Mouse (Mus musculus): ENCODE measurements around the gene Ckap2. TPM values are rescaled to one million over a fixed set of nuclear protein-coding genes. Genes with fewer than 3 reads are reported as not detected.
"Not testable (repeated sequence)": the region's sequence is repeated elsewhere in the genome, so short reads cannot be mapped to it uniquely, and the experiment has no call there.

Ckap2 gene
- polyA plus RNA-seq, 1 experiment from 2014 or later: 47.7 TPM

GRCm38 (mm10) chr8:22141836-22142385 lies 43.7 kb downstream of the Ckap2 start:
- H3K36me3 ChIP-seq (ENCODE audit: control insufficient read depth, insufficient read depth, low read length): no peaks in the 10 kb centered on the region
- H3K9me3 ChIP-seq (ENCODE audit: control insufficient read depth, low read length): no peaks in the 10 kb centered on the region
- no peak overlapping the region for H3K9ac ChIP-seq (ENCODE audit: low read depth, low read length)
- H3K4me3 ChIP-seq (ENCODE audit: low read length): no peak overlapping the region
- no peak overlapping the region for H3K4me2 ChIP-seq (replicated peaks; ENCODE audit: low read depth, low read length)
- WGBS: 88% methylated on average over 4 of the region's 4 CpGs
- H3K27me3 ChIP-seq (ENCODE audit: control insufficient read depth, insufficient read depth, low read length): no peaks in the 10 kb centered on the region
- H3K4me1 ChIP-seq (ENCODE audit: control insufficient read depth, insufficient read depth, low read length): no peaks in the 10 kb centered on the region
- ATAC-seq (ENCODE audit: low FRiP score, low TSS enrichment): no peak
- H3K27ac ChIP-seq (ENCODE audit: low read depth, low read length): no peak overlapping the region

GRCm38 (mm10) chr8:22136462-22136861 lies 49.2 kb downstream of the Ckap2 start:
- not testable (repeated sequence) for H3K27ac ChIP-seq (ENCODE audit: low read depth, low read length); H3K4me3 ChIP-seq (ENCODE audit: low read length); H3K4me2 ChIP-seq (replicated peaks; ENCODE audit: low read depth, low read length); ATAC-seq (ENCODE audit: low FRiP score, low TSS enrichment); H3K9ac ChIP-seq (ENCODE audit: low read depth, low read length); H3K4me1 ChIP-seq (ENCODE audit: control insufficient read depth, insufficient read depth, low read length); H3K36me3 ChIP-seq (ENCODE audit: control insufficient read depth, insufficient read depth, low read length); H3K27me3 ChIP-seq (ENCODE audit: control insufficient read depth, insufficient read depth, low read length); H3K9me3 ChIP-seq (ENCODE audit: control insufficient read depth, low read length)
- WGBS: 94% methylated on average over 9 of the region's 9 CpGs

- H3K4me2 ChIP-seq (replicated peaks; ENCODE audit: low read depth, low read length): no peak overlapping the region
- no peaks in the 10 kb centered on the region for H3K4me1 ChIP-seq (ENCODE audit: control insufficient read depth, insufficient read depth, low read length)
- no peak overlapping the region for H3K27ac ChIP-seq (ENCODE audit: low read depth, low read length)
- peaks cover 6% of the 10 kb centered on the region; the same call in 1 of the 2 replicates for H3K36me3 ChIP-seq (ENCODE audit: control insufficient read depth, insufficient read depth, low read length)
- H3K9ac ChIP-seq (ENCODE audit: low read depth, low read length): no peak overlapping the region
- 62% methylated on average over 5 of the region's 5 CpGs for WGBS
- no peak for ATAC-seq (ENCODE audit: low FRiP score, low TSS enrichment)
- H3K9me3 ChIP-seq (ENCODE audit: control insufficient read depth, low read length): no peaks in the 10 kb centered on the region
- H3K27me3 ChIP-seq (ENCODE audit: control insufficient read depth, insufficient read depth, low read length): no peaks in the 10 kb centered on the region
- H3K4me3 ChIP-seq (ENCODE audit: low read length): no peak overlapping the region
These were observed 50.9 kb downstream of the Ckap2 start for GRCm38 (mm10) chr8:22134750-22135135.

- peaks cover 6% of the 10 kb centered on the region; the same call in 1 of the 2 replicates for H3K36me3 ChIP-seq (ENCODE audit: control insufficient read depth, insufficient read depth, low read length)
- H3K9me3 ChIP-seq (ENCODE audit: control insufficient read depth, low read length): no peaks in the 10 kb centered on the region
- no peak overlapping the region for H3K27ac ChIP-seq (ENCODE audit: low read depth, low read length)
- no peaks in the 10 kb centered on the region for H3K4me1 ChIP-seq (ENCODE audit: control insufficient read depth, insufficient read depth, low read length)
- H3K4me3 ChIP-seq (ENCODE audit: low read length): no peak overlapping the region
- no peak for ATAC-seq (ENCODE audit: low FRiP score, low TSS enrichment)
- H3K4me2 ChIP-seq (replicated peaks; ENCODE audit: low read depth, low read length): no peak overlapping the region
- no peak overlapping the region for H3K9ac ChIP-seq (ENCODE audit: low read depth, low read length)
- no peaks in the 10 kb centered on the region for H3K27me3 ChIP-seq (ENCODE audit: control insufficient read depth, insufficient read depth, low read length)
- 92% methylated on average over 7 of the region's 7 CpGs for WGBS
These were observed 51.4 kb downstream of the Ckap2 start for GRCm38 (mm10) chr8:22134078-22134749.

- H3K27ac ChIP-seq (ENCODE audit: low read depth, low read length): no peak overlapping the region
- peaks cover 17% of the 10 kb centered on the region; the same call in 1 of the 2 replicates for H3K36me3 ChIP-seq (ENCODE audit: control insufficient read depth, insufficient read depth, low read length)
- H3K4me3 ChIP-seq (ENCODE audit: low read length): no peak overlapping the region
- H3K4me1 ChIP-seq (ENCODE audit: control insufficient read depth, insufficient read depth, low read length): no peaks in the 10 kb centered on the region
- no peaks in the 10 kb centered on the region for H3K27me3 ChIP-seq (ENCODE audit: control insufficient read depth, insufficient read depth, low read length)
- no peak overlapping the region for H3K9ac ChIP-seq (ENCODE audit: low read depth, low read length)
- 77% methylated on average over 12 of the region's 12 CpGs for WGBS
- H3K4me2 ChIP-seq (replicated peaks; ENCODE audit: low read depth, low read length): no peak overlapping the region
- 0 out of 2 replicates have a peak, but pooled peaks have one; percentile 24 for ATAC-seq (ENCODE audit: low FRiP score, low TSS enrichment)
- H3K9me3 ChIP-seq (ENCODE audit: control insufficient read depth, low read length): no peaks in the 10 kb centered on the region
These were observed 53.6 kb downstream of the Ckap2 start for GRCm38 (mm10) chr8:22132062-22132461.

- Histone ChIP-seq H3K4me2 (replicated peaks; ENCODE audit: low read depth, low read length) (peak within 1 kb of the TSS; percentile 79), H3K27me3 (ENCODE audit: control insufficient read depth, insufficient read depth, low read length) (no peaks in the 10 kb centered on the region), H3K36me3 (ENCODE audit: control insufficient read depth, insufficient read depth, low read length) (peaks cover 11% of the 10 kb centered on the region; the same call in 1 of the 2 replicates), H3K27ac (ENCODE audit: low read depth, low read length) (no peak within 1 kb of the TSS), H3K4me3 (ENCODE audit: low read length) (peak within 1 kb of the TSS; percentile 54), H3K4me1 (ENCODE audit: control insufficient read depth, insufficient read depth, low read length) (no peaks in the 10 kb centered on the region), H3K9ac (ENCODE audit: low read depth, low read length) (peak within 1 kb of the TSS; percentile 37; the same call in 1 of the 2 replicates), H3K9me3 (ENCODE audit: control insufficient read depth, low read length) (no peaks in the 10 kb centered on the region)
- ATAC-seq (ENCODE audit: low FRiP score, low TSS enrichment): peak; percentile 92
- 2% methylated on average over 28 of the region's 29 CpGs for WGBS
These were observed 61.1 kb downstream of the Ckap2 start, which contains the start of gene Nek5 for GRCm38 (mm10) chr8:22124220-22125152. TSS of gene Nek5 (minus strand) at chr8:22125053.

Other genes with a start within 250 kb of the Ckap2 start
- not detected in 2 replicates for gene Defb35, start 247.5 kb downstream of the Ckap2 start, polyA plus RNA-seq (2014; fragmentation: Nextera tagmentation; extraction: Ambion mirVana)
- not detected in 2 replicates for gene Defb13, start 239.1 kb downstream of the Ckap2 start, polyA plus RNA-seq (2014; fragmentation: Nextera tagmentation; extraction: Ambion mirVana)
- gene Fam90a1a, start 227.1 kb downstream of the Ckap2 start, polyA plus RNA-seq (2014; fragmentation: Nextera tagmentation; extraction: Ambion mirVana): not detected in 2 replicates
- gene Ccdc70, start 216.0 kb downstream of the Ckap2 start, polyA plus RNA-seq (2014; fragmentation: Nextera tagmentation; extraction: Ambion mirVana): not detected in 2 replicates
- gene Atp7b, start 125.5 kb downstream of the Ckap2 start, polyA plus RNA-seq (2014; fragmentation: Nextera tagmentation; extraction: Ambion mirVana): 0.51 and 0.58 TPM in 2 replicates
- gene Alg11, start 125.1 kb downstream of the Ckap2 start, polyA plus RNA-seq (2014; fragmentation: Nextera tagmentation; extraction: Ambion mirVana): 16.5 and 35.8 TPM in 2 replicates
- gene Nek5, start 60.8 kb downstream of the Ckap2 start, polyA plus RNA-seq (2014; fragmentation: Nextera tagmentation; extraction: Ambion mirVana): 0.10 TPM in 1 of 2 replicates, not detected in the other
- 4.7 and 6.8 TPM in 2 replicates for gene Nek3, start 19.4 kb downstream of the Ckap2 start, polyA plus RNA-seq (2014; fragmentation: Nextera tagmentation; extraction: Ambion mirVana)
- gene Vps36, start 7.0 kb upstream of the Ckap2 start, polyA plus RNA-seq (2014; fragmentation: Nextera tagmentation; extraction: Ambion mirVana): 39.0 and 40.0 TPM in 2 replicates
- 9.2 and 13.2 TPM in 2 replicates for gene Thsd1, start 41.5 kb upstream of the Ckap2 start, polyA plus RNA-seq (2014; fragmentation: Nextera tagmentation; extraction: Ambion mirVana)
- not detected in 2 replicates for gene Tpte, start 97.6 kb upstream of the Ckap2 start, polyA plus RNA-seq (2014; fragmentation: Nextera tagmentation; extraction: Ambion mirVana)
- 12.1 and 20.0 TPM in 2 replicates for gene Slc25a15, start 212.8 kb upstream of the Ckap2 start, polyA plus RNA-seq (2014; fragmentation: Nextera tagmentation; extraction: Ambion mirVana)
- gene Mrps31, start 225.5 kb upstream of the Ckap2 start, polyA plus RNA-seq (2014; fragmentation: Nextera tagmentation; extraction: Ambion mirVana): 47.1 and 48.3 TPM in 2 replicates